Mouse (Mus musculus) embryonic fibroblast, embryonic 13.5 days (primary cell): ENCODE data around the gene Rala.
"Not testable (repeated sequence)": the region's sequence is repeated elsewhere in the genome, so short reads cannot be mapped to it uniquely, and the experiment has no call there.

Experiments used
- CTCF ChIP-seq: IDR thresholded peaks from 2 replicates; pipeline ENCODE4 v1.5.1; 2011; ENCODE audit warnings: mild to moderate bottlenecking, control low read depth, low read length, moderate library complexity, borderline replicate concordance; ENCODE audit not compliant: insufficient read depth
- POLR2A ChIP-seq: IDR thresholded peaks from 2 replicates; pipeline ENCODE4 v1.6.1; 2011; ENCODE audit warnings: low read depth, mild to moderate bottlenecking, control low read depth, low read length, moderate library complexity

DNA sequence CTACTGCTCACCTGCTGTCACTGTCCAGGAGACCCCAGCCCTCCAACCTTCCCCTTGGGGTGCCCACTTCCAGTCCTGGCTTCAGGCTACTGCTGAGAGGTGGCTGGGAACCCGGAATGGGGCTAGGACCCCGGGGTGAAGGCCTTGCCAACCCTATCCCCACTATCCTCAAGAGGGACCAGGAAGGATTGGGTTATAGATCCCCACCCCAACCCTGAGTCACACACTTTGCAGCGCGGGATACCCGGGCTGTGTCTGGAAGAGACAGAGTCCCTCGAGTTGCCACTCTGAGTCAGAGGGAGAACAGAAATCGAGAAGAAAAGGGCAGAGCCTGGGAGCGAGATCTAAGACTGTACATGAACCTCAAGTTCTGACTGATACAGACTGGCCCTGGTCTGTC lies 6.5 kb upstream of the Rala start:
- not testable (repeated sequence) for TF ChIP-seq CTCF, POLR2A
